Mouse (Mus musculus): ENCODE data around the gene Ifna4.

Ifna4 gene

GRCm38 (mm10) chr4:88867366-88867925 lies 25.8 kb downstream of the Ifna4 start:
- peak; percentile 33 for DNase-seq

GRCm38 (mm10) chr4:88867926-88868911 lies 26.6 kb downstream of the Ifna4 start:
- no peak for DNase-seq

DNA sequence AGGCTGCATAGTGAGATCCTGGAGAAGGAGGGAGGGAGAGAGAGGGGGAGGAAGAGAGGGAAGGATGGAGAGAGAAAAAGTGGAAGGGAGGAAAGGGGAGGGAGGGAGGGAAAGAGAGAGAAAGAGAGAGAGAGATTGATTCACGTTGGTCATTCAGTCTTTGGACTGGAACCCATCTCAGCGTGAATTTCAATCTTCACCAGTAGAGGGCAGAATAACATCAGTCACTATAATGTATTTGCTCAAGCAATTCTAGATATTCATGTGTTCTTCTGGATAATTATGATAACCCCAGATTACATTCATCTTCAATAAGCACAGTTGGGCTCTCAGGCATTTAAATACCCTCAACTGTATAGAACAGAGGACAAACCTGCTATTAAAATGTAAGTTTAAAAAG lies 31.0 kb downstream of the Ifna4 start:
- no peak for DNase-seq

- DNase-seq = no peak
Measured at GRCm38 (mm10) chr4:88875435-88876095, 33.9 kb downstream of the Ifna4 start.

- DNase-seq = no peak
Measured at GRCm38 (mm10) chr4:88876520-88876919, 34.9 kb downstream of the Ifna4 start.

GRCm38 (mm10) chr4:88878246-88878645 lies 36.6 kb downstream of the Ifna4 start:
- DNase-seq = no peak

GRCm38 (mm10) chr4:88878772-88879171 lies 37.1 kb downstream of the Ifna4 start:
- DNase-seq = no peak

DNA sequence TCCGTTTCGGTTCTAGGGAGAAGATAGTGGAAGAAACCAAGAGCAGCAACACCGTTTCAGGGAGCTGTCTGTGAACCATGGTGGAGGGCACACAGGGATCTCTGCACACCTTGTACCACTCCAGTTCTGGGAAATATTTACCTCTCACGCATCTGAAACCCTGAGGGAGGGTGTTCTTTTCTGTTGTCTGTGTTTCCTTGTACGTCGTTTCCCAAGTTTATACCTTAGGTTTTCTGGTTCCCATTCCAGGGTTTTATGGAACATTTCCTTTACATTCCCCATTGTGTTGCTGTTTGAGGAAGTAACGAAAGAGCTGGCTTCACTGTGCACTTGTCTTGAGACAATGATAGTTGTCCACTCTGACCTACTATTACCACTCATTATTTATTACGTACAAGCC lies 38.4 kb downstream of the Ifna4 start, which contains the start of gene Ifne:
Gene Ifne, minus strand, starts transcription at position 101 of the 400 bp plus-strand sequence.
- DNase-seq = no peak

GRCm38 (mm10) chr4:88888236-88888635 lies 46.6 kb downstream of the Ifna4 start:
- no peak for DNase-seq
